Mouse (Mus musculus) intestine, embryonic 15.5 days (tissue): ENCODE results near the gene Cyp4f40. TPM values are rescaled to one million over a fixed set of nuclear protein-coding genes. Genes with fewer than 3 reads are reported as not detected.
"Not testable (repeated sequence)": the region's sequence is repeated elsewhere in the genome, so short reads cannot be mapped to it uniquely, and the experiment has no call there.

ENCODE experiments used
- ATAC-seq: fragments of 200-750 bp; cut with Nextera tagmentation; 2 replicates; pipeline ENCODE4 v1.8.0; 2017; ENCODE audit warnings: moderate TSS enrichment, moderate library complexity
- H3K27ac ChIP-seq: fragments of 300-500 bp; sonication (generic); 2 replicates; pipeline ENCODE4 v1.5.1; 2015; ENCODE audit warnings: mild to moderate bottlenecking, inconsistent platforms
- H3K27me3 ChIP-seq: fragments of 300-500 bp; sonication (generic); replicated peaks from 2 replicates; pipeline ENCODE4 v1.6.1; 2015; ENCODE audit warnings: inconsistent platforms
- H3K36me3 ChIP-seq: fragments of 300-500 bp; sonication (generic); 2 replicates; pipeline ENCODE4 v1.6.1; 2015; ENCODE audit warnings: inconsistent platforms
- H3K4me1 ChIP-seq: fragments of 300-500 bp; sonication (generic); replicated peaks from 2 replicates; pipeline ENCODE4 v1.6.1; 2015; ENCODE audit warnings: inconsistent platforms
- H3K4me2 ChIP-seq: fragments of 300-500 bp; sonication (generic); replicated peaks from 2 replicates; pipeline ENCODE4 v1.6.1; 2015; ENCODE audit warnings: mild to moderate bottlenecking, inconsistent platforms
- H3K4me3 ChIP-seq: fragments of 300-500 bp; sonication (generic); replicated peaks from 2 replicates; pipeline ENCODE4 v1.5.1; 2015; ENCODE audit warnings: inconsistent platforms
- H3K9ac ChIP-seq: fragments of 300-500 bp; sonication (generic); 2 replicates; pipeline ENCODE4 v1.6.1; 2015; ENCODE audit warnings: inconsistent platforms
- H3K9me3 ChIP-seq: fragments of 300-500 bp; sonication (generic); 2 replicates; pipeline ENCODE4 v1.6.1; 2016; ENCODE audit warnings: inconsistent platforms
- polyA plus RNA-seq: library from polyadenylated mRNA; unstranded; fragments of >200 nt; fragmentation: Nextera tagmentation; extraction: Ambion mirVana; gene quantifications from 2 replicates; pipeline ENCODE4 v1.2.1, GENCODE M21; 2015

The Cyp4f40 gene
- polyA plus RNA-seq, 1 experiment from 2014 or later: 13.4 TPM

- not testable (repeated sequence) for H3K4me1 ChIP-seq, H3K9me3 ChIP-seq, H3K27me3 ChIP-seq, H3K4me2 ChIP-seq, H3K36me3 ChIP-seq, ATAC-seq, H3K4me3 ChIP-seq, H3K9ac ChIP-seq, H3K27ac ChIP-seq
These were observed 67.7 kb downstream of the Cyp4f40 start for GRCm38 (mm10) chr17:32726360-32726759.

Other genes with a start within 250 kb of the Cyp4f40 start
- gene Pglyrp2, start 234.7 kb upstream of the Cyp4f40 start, polyA plus RNA-seq: 0.28 and 0.40 TPM in 2 replicates
- 0.29 and 0.35 TPM in 2 replicates for gene Cyp4f39, start 206.2 kb upstream of the Cyp4f40 start, polyA plus RNA-seq
- 4.8 and 5.5 TPM in 2 replicates for gene Cyp4f17, start 152.8 kb upstream of the Cyp4f40 start, polyA plus RNA-seq
- gene Cyp4f16, start 122.3 kb upstream of the Cyp4f40 start, polyA plus RNA-seq: 30.1 and 33.9 TPM in 2 replicates
- gene Cyp4f37, start 37.6 kb upstream of the Cyp4f40 start, polyA plus RNA-seq: not detected in 2 replicates
- gene Cyp4f15, start 26.7 kb downstream of the Cyp4f40 start, polyA plus RNA-seq: 0.60 and 0.72 TPM in 2 replicates
- gene Zfp871, start 129.4 kb downstream of the Cyp4f40 start, polyA plus RNA-seq: 26.7 and 28.9 TPM in 2 replicates
- 3.4 and 4.1 TPM in 2 replicates for gene Zfp811, start 151.0 kb downstream of the Cyp4f40 start, polyA plus RNA-seq
- gene Zfp799, start 171.4 kb downstream of the Cyp4f40 start, polyA plus RNA-seq: 9.9 and 10.5 TPM in 2 replicates
- 6.4 and 6.9 TPM in 2 replicates for gene Zfp870, start 232.7 kb downstream of the Cyp4f40 start, polyA plus RNA-seq